Mouse (Mus musculus) liver, embryonic 12.5 days (tissue): ENCODE measurements around the gene Nup85. TPM values are rescaled to one million over a fixed set of nuclear protein-coding genes. Genes with fewer than 3 reads are reported as not detected.

ENCODE experiments used
- ATAC-seq: fragments of 200-750 bp; cut with Nextera tagmentation; 2 replicates; pipeline ENCODE4 v1.8.0; 2017; ENCODE audit warnings: moderate number of reproducible peaks, mild to moderate bottlenecking, moderate library complexity
- H3K27ac ChIP-seq: fragments of 300-500 bp; sonication (generic); 2 replicates; pipeline ENCODE4 v1.5.1; 2016; ENCODE audit warnings: mild to moderate bottlenecking
- H3K27me3 ChIP-seq: fragments of 300-500 bp; sonication (generic); replicated peaks from 2 replicates; pipeline ENCODE4 v1.6.1; 2016; ENCODE audit warnings: mild to moderate bottlenecking, moderate library complexity
- H3K36me3 ChIP-seq: fragments of 300-500 bp; sonication (generic); 2 replicates; pipeline ENCODE4 v1.6.1; 2016; ENCODE audit warnings: mild to moderate bottlenecking, moderate library complexity
- H3K4me1 ChIP-seq: fragments of 300-500 bp; sonication (generic); 2 replicates; pipeline ENCODE4 v1.6.1; 2016
- H3K4me2 ChIP-seq: fragments of 300-500 bp; sonication (generic); 2 replicates; pipeline ENCODE4 v1.6.1; 2016; ENCODE audit warnings: mild to moderate bottlenecking, moderate library complexity
- H3K4me3 ChIP-seq: fragments of 300-500 bp; sonication (generic); 2 replicates; pipeline ENCODE4 v1.5.1; 2016; ENCODE audit warnings: mild to moderate bottlenecking, moderate library complexity
- H3K9ac ChIP-seq: fragments of 300-500 bp; sonication (generic); 2 replicates; pipeline ENCODE4 v1.6.1; 2016; ENCODE audit warnings: mild to moderate bottlenecking, moderate library complexity
- H3K9me3 ChIP-seq: fragments of 300-500 bp; sonication (generic); replicated peaks from 2 replicates; pipeline ENCODE4 v1.6.1; 2016; ENCODE audit warnings: mild to moderate bottlenecking, moderate library complexity
- WGBS: fragments of 180-500 bp; shearing (Covaris S2); methylation state at CpG from one replicate; pipeline ENCODE4 v1.1.7; 2016; ENCODE audit not compliant: insufficient replicate concordance; 5-methylcytosine and 5-hydroxymethylcytosine counted together
- polyA plus RNA-seq: library from polyadenylated mRNA; unstranded; fragments of >200 nt; fragmentation: Nextera tagmentation; extraction: Ambion mirVana; gene quantifications from 2 replicates; pipeline ENCODE4 v1.2.1, GENCODE M21; 2016

The Nup85 gene
- polyA plus RNA-seq, 1 experiment from 2014 or later: 216 TPM

- Histone ChIP-seq H3K4me2 (peak within 1 kb of the TSS; percentile 86), H3K36me3 (peaks cover 36% of the 10 kb centered on the region), H3K4me1 (peaks cover 38% of the 10 kb centered on the region), H3K4me3 (peak within 1 kb of the TSS; percentile 96), H3K9ac (peak within 1 kb of the TSS; percentile 99), H3K9me3 (no peaks in the 10 kb centered on the region), H3K27ac (peak within 1 kb of the TSS; percentile 100), H3K27me3 (no peaks in the 10 kb centered on the region)
- peak; percentile 88 for ATAC-seq
- 2% methylated on average over 33 of the region's 70 CpGs for WGBS
Measured at GRCm38 (mm10) chr11:115536038-115536681, 28.1 kb upstream of the Nup85 start, which contains the start of gene Sumo2. Gene Sumo2 (minus strand): TSS chr11:115536276.

- peaks cover 38% of the 10 kb centered on the region for H3K4me1 ChIP-seq
- H3K9me3 ChIP-seq: no peaks in the 10 kb centered on the region
- H3K9ac ChIP-seq: no peak overlapping the region; the same call in 1 of the 2 replicates
- H3K27me3 ChIP-seq: no peaks in the 10 kb centered on the region; the same call in 1 of the 2 replicates
- H3K4me3 ChIP-seq: peak overlapping the region; percentile 96; the same call in 1 of the 2 replicates
- WGBS: 85% methylated on average over 10 of the region's 10 CpGs
- peaks cover 28% of the 10 kb centered on the region for H3K36me3 ChIP-seq
- peak overlapping the region; percentile 100 for H3K27ac ChIP-seq
- H3K4me2 ChIP-seq: peak overlapping the region; percentile 86
- no peak for ATAC-seq
Measured at GRCm38 (mm10) chr11:115536856-115537568, 27.2 kb upstream of the Nup85 start.

GRCm38 (mm10) chr11:115538045-115538444 lies 26.2 kb upstream of the Nup85 start:
- Histone ChIP-seq H3K9me3 (no peaks in the 10 kb centered on the region), H3K4me1 (peaks cover 31% of the 10 kb centered on the region), H3K4me3 (no peak overlapping the region), H3K36me3 (peaks cover 18% of the 10 kb centered on the region), H3K27ac (no peak overlapping the region; the same call in 1 of the 2 replicates), H3K9ac (no peak overlapping the region), H3K4me2 (no peak overlapping the region), H3K27me3 (no peaks in the 10 kb centered on the region; the same call in 1 of the 2 replicates)
- 33% methylated on average over 2 of the region's 2 CpGs for WGBS
- no peak for ATAC-seq

- no peak for ATAC-seq
- Histone ChIP-seq H3K9ac (no peak overlapping the region), H3K36me3 (no peaks in the 10 kb centered on the region), H3K4me2 (no peak overlapping the region), H3K9me3 (no peaks in the 10 kb centered on the region), H3K4me1 (no peaks in the 10 kb centered on the region), H3K4me3 (no peak overlapping the region), H3K27ac (no peak overlapping the region), H3K27me3 (peaks cover 10% of the 10 kb centered on the region)
- 48% methylated on average over 4 of the region's 4 CpGs for WGBS
Measured at GRCm38 (mm10) chr11:115543571-115543970, 20.7 kb upstream of the Nup85 start.

- Histone ChIP-seq H3K27ac (no peak overlapping the region), H3K36me3 (no peaks in the 10 kb centered on the region), H3K9me3 (no peaks in the 10 kb centered on the region), H3K4me3 (no peak overlapping the region), H3K4me1 (no peaks in the 10 kb centered on the region), H3K4me2 (no peak overlapping the region), H3K9ac (no peak overlapping the region), H3K27me3 (no peaks in the 10 kb centered on the region)
- no peak for ATAC-seq
- 51% methylated on average over 4 of the region's 4 CpGs for WGBS
Measured at GRCm38 (mm10) chr11:115552783-115553182, 11.5 kb upstream of the Nup85 start.

- H3K9me3 ChIP-seq: no peaks in the 10 kb centered on the region
- H3K4me3 ChIP-seq: no peak overlapping the region
- no peak overlapping the region for H3K9ac ChIP-seq
- H3K36me3 ChIP-seq: no peaks in the 10 kb centered on the region
- H3K27ac ChIP-seq: no peak overlapping the region
- no peak for ATAC-seq
- H3K27me3 ChIP-seq: no peaks in the 10 kb centered on the region
- H3K4me2 ChIP-seq: no peak overlapping the region
- H3K4me1 ChIP-seq: peaks cover 5% of the 10 kb centered on the region; the same call in 1 of the 2 replicates
- 73% methylated on average over 17 of the region's 17 CpGs for WGBS
Measured at GRCm38 (mm10) chr11:115555717-115556116, 8.5 kb upstream of the Nup85 start.

- Histone ChIP-seq H3K27ac (peak overlapping the region; percentile 88), H3K36me3 (peaks cover 29% of the 10 kb centered on the region), H3K4me2 (peak overlapping the region; percentile 78), H3K9ac (peak overlapping the region; percentile 86), H3K9me3 (no peaks in the 10 kb centered on the region), H3K27me3 (no peaks in the 10 kb centered on the region), H3K4me1 (peaks cover 43% of the 10 kb centered on the region), H3K4me3 (peak overlapping the region; percentile 96)
- WGBS: 36% methylated on average over 4 of the region's 4 CpGs
- ATAC-seq: peak; percentile 50; the same call in 1 of the 2 replicates
Measured at GRCm38 (mm10) chr11:115563406-115563805, 828 bp upstream of the Nup85 start.

- peak overlapping the region; percentile 88 for H3K27ac ChIP-seq
- peak overlapping the region; percentile 86 for H3K9ac ChIP-seq
- 8% methylated on average over 7 of the region's 7 CpGs for WGBS
- no peak for ATAC-seq
- peaks cover 40% of the 10 kb centered on the region for H3K4me1 ChIP-seq
- peak overlapping the region; percentile 96 for H3K4me3 ChIP-seq
- no peaks in the 10 kb centered on the region for H3K27me3 ChIP-seq
- peaks cover 44% of the 10 kb centered on the region for H3K36me3 ChIP-seq
- H3K9me3 ChIP-seq: no peaks in the 10 kb centered on the region
- H3K4me2 ChIP-seq: peak overlapping the region; percentile 78
Measured at GRCm38 (mm10) chr11:115564961-115565360, 727 bp downstream of the Nup85 start.

- Histone ChIP-seq H3K9me3 (no peaks in the 10 kb centered on the region), H3K4me3 (no peak overlapping the region), H3K27ac (no peak overlapping the region), H3K4me1 (no peaks in the 10 kb centered on the region), H3K4me2 (no peak overlapping the region), H3K27me3 (no peaks in the 10 kb centered on the region), H3K9ac (no peak overlapping the region), H3K36me3 (peaks cover 82% of the 10 kb centered on the region)
- ATAC-seq: no peak
Measured at GRCm38 (mm10) chr11:115579080-115579479, 14.8 kb downstream of the Nup85 start.

GRCm38 (mm10) chr11:115582913-115583606 lies 18.8 kb downstream of the Nup85 start:
- no peak for ATAC-seq
- no peak overlapping the region for H3K27ac ChIP-seq
- H3K36me3 ChIP-seq: peaks cover 99% of the 10 kb centered on the region
- no peak overlapping the region for H3K4me3 ChIP-seq
- no peaks in the 10 kb centered on the region for H3K27me3 ChIP-seq
- WGBS: 81% methylated on average over 10 of the region's 10 CpGs
- H3K4me2 ChIP-seq: no peak overlapping the region
- no peaks in the 10 kb centered on the region for H3K4me1 ChIP-seq
- no peak overlapping the region for H3K9ac ChIP-seq
- H3K9me3 ChIP-seq: no peaks in the 10 kb centered on the region

GRCm38 (mm10) chr11:115584376-115585073 lies 20.3 kb downstream of the Nup85 start:
- H3K9ac ChIP-seq: no peak overlapping the region
- no peak overlapping the region for H3K27ac ChIP-seq
- 82% methylated on average over 10 of the region's 10 CpGs for WGBS
- H3K27me3 ChIP-seq: no peaks in the 10 kb centered on the region
- H3K4me2 ChIP-seq: no peak overlapping the region
- no peak overlapping the region for H3K4me3 ChIP-seq
- H3K36me3 ChIP-seq: peaks cover 97% of the 10 kb centered on the region
- ATAC-seq: peak; percentile 22; the same call in 1 of the 2 replicates
- no peaks in the 10 kb centered on the region for H3K4me1 ChIP-seq
- no peaks in the 10 kb centered on the region for H3K9me3 ChIP-seq
